Mouse (Mus musculus) v-Abl transformed pro-B cells (cell line): ENCODE data around the gene Tipin.

Experiments
- in situ Hi-C, 2 experiments: fragments of 400-800 bp; cut with MboI; formaldehyde crosslinking; loops; one replicate each; pipeline ENCODE4 v1.15.1; 2025; ENCODE audit not compliant: unreplicated experiment in 2 of 2

Gene Tipin

GRCm38 (mm10) chr9:64340351-64341253, 59.2 kb downstream of the Tipin start:
- in situ Hi-C loops = loop anchor here in 1 of 2 experiments (10.0 kb wide), 3 partner anchors 404 to 594 kb away; no protein-coding TSS in a partner anchor

DNA sequence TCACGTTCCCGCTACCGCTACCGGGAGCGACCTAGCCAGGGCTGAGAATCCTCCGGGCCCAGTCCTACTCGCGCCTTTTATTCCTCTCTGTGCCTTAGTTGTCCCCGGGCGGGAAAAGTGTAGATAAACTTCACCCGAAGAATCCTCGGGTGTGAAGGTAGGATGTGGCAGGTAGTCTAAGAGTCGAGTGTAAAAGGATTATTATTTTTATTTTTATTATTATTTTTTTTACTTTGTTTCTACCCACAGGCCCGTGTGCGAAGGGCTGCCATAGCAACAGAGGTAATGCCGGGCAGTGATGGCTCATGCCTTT, 59.8 kb downstream of the Tipin start, which contains the start of gene Dis3l:
TSS of gene Dis3l (minus strand) at position 35 of the 313 bp plus-strand sequence.
- in situ Hi-C loops = loop anchor here in 1 of 2 experiments (10.0 kb wide), 3 partner anchors 404 to 594 kb away; no protein-coding TSS in a partner anchor

- in situ Hi-C loops = loop anchor here in 1 of 2 experiments (10.0 kb wide), 3 partner anchors 403 to 593 kb away; no protein-coding TSS in a partner anchor
Measured at GRCm38 (mm10) chr9:64341671-64342070, 60.3 kb downstream of the Tipin start.

GRCm38 (mm10) chr9:64343656-64344055, 62.3 kb downstream of the Tipin start:
- in situ Hi-C loops = loop anchor here in 1 of 2 experiments (10.0 kb wide), 3 partner anchors 401 to 591 kb away; no protein-coding TSS in a partner anchor

DNA sequence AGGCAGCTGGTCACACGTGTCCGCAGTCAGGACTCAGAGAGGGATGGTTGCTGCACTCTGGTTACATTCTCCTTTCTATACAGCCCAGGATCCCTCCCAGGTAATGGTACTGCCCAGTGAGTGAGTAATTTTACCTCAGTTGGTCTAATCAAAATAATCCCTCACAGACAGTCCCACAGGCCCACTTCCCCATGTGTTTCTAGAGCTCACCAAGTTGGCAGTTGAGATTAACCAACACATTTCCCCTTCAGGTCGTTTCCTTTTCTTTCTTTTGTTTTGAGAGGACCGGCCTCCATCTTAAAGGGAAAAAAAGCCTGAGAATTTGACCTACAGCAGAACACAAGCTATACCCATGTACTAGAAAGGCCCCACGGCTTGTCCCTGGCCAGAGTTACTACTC, 64.5 kb downstream of the Tipin start:
- in situ Hi-C loops = loop anchor here (5.0 to 10.0 kb wide), 5 partner anchors 69 to 611 kb away; no protein-coding TSS in a partner anchor

DNA sequence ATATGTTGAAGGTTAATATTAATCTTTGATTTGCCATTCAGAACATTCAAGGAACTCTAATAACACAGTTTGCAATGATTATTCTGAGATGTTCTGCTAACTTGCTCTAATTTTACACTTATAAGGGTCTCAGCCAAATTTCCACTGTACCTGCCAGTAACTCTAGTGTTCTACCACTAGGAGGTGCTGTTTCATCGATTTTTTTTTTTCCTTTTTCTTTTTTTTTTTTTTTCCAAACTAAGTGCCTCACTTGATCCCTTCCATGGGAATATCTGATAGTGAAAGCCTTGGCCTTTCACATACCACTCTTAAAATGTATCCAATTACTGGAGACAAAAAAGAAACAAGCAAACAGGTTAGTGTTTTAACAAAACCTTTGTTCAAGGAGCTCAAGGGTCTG, 66.0 kb downstream of the Tipin start:
- in situ Hi-C loops = loop anchor here (5.0 to 10.0 kb wide), 5 partner anchors 70 to 610 kb away; no protein-coding TSS in a partner anchor

- in situ Hi-C loops = loop anchor here (5.0 to 10.0 kb wide), 5 partner anchors 72 to 608 kb away; no protein-coding TSS in a partner anchor
Measured at GRCm38 (mm10) chr9:64349490-64349889, 68.1 kb downstream of the Tipin start.

- in situ Hi-C loops = no loop called here
Measured at GRCm38 (mm10) chr9:64351191-64351590, 69.8 kb downstream of the Tipin start.
